Mouse (Mus musculus) embryonic facial prominence, embryonic 11.5 days (tissue): ENCODE measurements at regions not wholly inside any gene's neighbourhood (a gene's known extent, or its start where the extent isn't known, plus 50 kb on each side); places are given as distances from the start of the nearest gene placed in this dataset.

Experiments used
- ATAC-seq: fragments of 200-750 bp; cut with Nextera tagmentation; replicated peaks from 2 replicates; pipeline ENCODE4 v1.8.0; 2017; ENCODE audit warnings: low read depth; ENCODE audit not compliant: insufficient number of reproducible peaks, low FRiP score, low TSS enrichment
- DNase-seq: peaks from one replicate; pipeline ENCODE4 v3.0.0-alpha.2; 2015; ENCODE audit warnings: low spot score
- H3K27ac ChIP-seq: fragments of 300-500 bp; sonication (generic); replicated peaks from 2 replicates; pipeline ENCODE4 v1.5.1; 2014; ENCODE audit warnings: mild to moderate bottlenecking, low read depth, low read length, control low read depth
- H3K27me3 ChIP-seq: fragments of 300-500 bp; sonication (generic); 2 replicates; pipeline ENCODE4 v1.6.1; 2014; ENCODE audit warnings: mild to moderate bottlenecking, low read length, moderate library complexity, mixed read lengths; ENCODE audit not compliant: control insufficient read depth, insufficient read depth
- H3K36me3 ChIP-seq: fragments of 300-500 bp; sonication (generic); replicated peaks from 2 replicates; pipeline ENCODE4 v1.6.1; 2014; ENCODE audit warnings: low read depth, mild to moderate bottlenecking, low read length, moderate library complexity, mixed read lengths; ENCODE audit not compliant: control insufficient read depth, insufficient read depth
- H3K4me1 ChIP-seq: fragments of 300-500 bp; sonication (generic); 2 replicates; pipeline ENCODE4 v1.6.1; 2014; ENCODE audit warnings: low read length, mixed read lengths; ENCODE audit not compliant: control insufficient read depth, insufficient read depth
- H3K4me2 ChIP-seq: fragments of 300-500 bp; sonication (generic); 2 replicates; pipeline ENCODE4 v1.6.1; 2014; ENCODE audit warnings: low read depth, mild to moderate bottlenecking, control low read depth, low read length, moderate library complexity
- H3K4me3 ChIP-seq: fragments of 300-500 bp; sonication (generic); 2 replicates; pipeline ENCODE4 v1.5.1; 2014; ENCODE audit warnings: low read depth, low read length, control low read depth
- H3K9ac ChIP-seq: fragments of 300-500 bp; sonication (generic); replicated peaks from 2 replicates; pipeline ENCODE4 v1.6.1; 2014; ENCODE audit warnings: mild to moderate bottlenecking, control low read depth, low read length
- H3K9me3 ChIP-seq: fragments of 300-500 bp; sonication (generic); replicated peaks from 2 replicates; pipeline ENCODE4 v1.6.1; 2016; ENCODE audit warnings: mild to moderate bottlenecking, low read length, inconsistent platforms, mixed read lengths; ENCODE audit not compliant: control insufficient read depth
- WGBS: fragments of 180-500 bp; shearing (Covaris S2); extraction: QIAGEN DNeasy Blood & Tissue Kit; methylation state at CpG from one replicate; pipeline ENCODE4 v1.1.7; 2014; 5-methylcytosine and 5-hydroxymethylcytosine counted together

GRCm38 (mm10) chr1:137827379-137827778 is 348.1 kb downstream of the Ptprc start:
- Histone ChIP-seq H3K9ac (no peak overlapping the region), H3K27ac (no peak overlapping the region), H3K4me1 (no peaks in the 10 kb centered on the region), H3K27me3 (no peaks in the 10 kb centered on the region), H3K36me3 (no peaks in the 10 kb centered on the region), H3K4me3 (no peak overlapping the region), H3K9me3 (no peaks in the 10 kb centered on the region), H3K4me2 (no peak overlapping the region)
- ATAC-seq: no peak
- 92% methylated on average over 4 of the region's 4 CpGs for WGBS
- DNase-seq: no peak

- no peak overlapping the region for H3K4me2 ChIP-seq
- H3K9me3 ChIP-seq: no peaks in the 10 kb centered on the region
- no peak overlapping the region for H3K27ac ChIP-seq
- ATAC-seq (no peak), DNase-seq (no peak)
- H3K4me3 ChIP-seq: no peak overlapping the region
- WGBS: 86% methylated on average over 4 of the region's 4 CpGs
- H3K27me3 ChIP-seq: no peaks in the 10 kb centered on the region
- H3K36me3 ChIP-seq: no peaks in the 10 kb centered on the region
- no peaks in the 10 kb centered on the region for H3K4me1 ChIP-seq
- no peak overlapping the region for H3K9ac ChIP-seq
These were observed 360.1 kb downstream of the Ptprc start for GRCm38 (mm10) chr1:137815401-137815888.

GRCm38 (mm10) chr1:137814556-137814955 is 361.0 kb downstream of the Ptprc start:
- Histone ChIP-seq H3K4me1 (no peaks in the 10 kb centered on the region), H3K4me2 (no peak overlapping the region), H3K4me3 (no peak overlapping the region), H3K9me3 (no peaks in the 10 kb centered on the region), H3K27me3 (no peaks in the 10 kb centered on the region), H3K9ac (no peak overlapping the region), H3K36me3 (no peaks in the 10 kb centered on the region), H3K27ac (no peak overlapping the region)
- DNase-seq (no peak), ATAC-seq (no peak)
- 87% methylated on average over 2 of the region's 2 CpGs for WGBS

- Histone ChIP-seq H3K4me2 (no peak overlapping the region), H3K4me3 (no peak overlapping the region), H3K9ac (no peak overlapping the region), H3K27ac (no peak overlapping the region), H3K9me3 (no peaks in the 10 kb centered on the region), H3K27me3 (no peaks in the 10 kb centered on the region), H3K36me3 (no peaks in the 10 kb centered on the region), H3K4me1 (no peaks in the 10 kb centered on the region)
- ATAC-seq (no peak), DNase-seq (no peak)
- WGBS: 67% methylated on average over 1 of the region's 1 CpGs
These were observed 361.8 kb downstream of the Ptprc start for GRCm38 (mm10) chr1:137813716-137814115.

GRCm38 (mm10) chr1:137811981-137812380 is 363.5 kb downstream of the Ptprc start:
- no peak for DNase-seq
- no peaks in the 10 kb centered on the region for H3K36me3 ChIP-seq
- H3K9ac ChIP-seq: no peak overlapping the region
- no peak overlapping the region for H3K27ac ChIP-seq
- no peak overlapping the region for H3K4me3 ChIP-seq
- no peaks in the 10 kb centered on the region for H3K4me1 ChIP-seq
- WGBS: 85% methylated on average over 4 of the region's 4 CpGs
- no peak overlapping the region for H3K4me2 ChIP-seq
- ATAC-seq: no peak
- H3K9me3 ChIP-seq: no peaks in the 10 kb centered on the region
- H3K27me3 ChIP-seq: no peaks in the 10 kb centered on the region

GRCm38 (mm10) chr1:137806742-137807141 is 368.8 kb downstream of the Ptprc start:
- Histone ChIP-seq H3K9ac (no peak overlapping the region), H3K27ac (no peak overlapping the region), H3K4me2 (no peak overlapping the region), H3K4me3 (no peak overlapping the region), H3K4me1 (no peaks in the 10 kb centered on the region), H3K36me3 (no peaks in the 10 kb centered on the region), H3K9me3 (no peaks in the 10 kb centered on the region), H3K27me3 (no peaks in the 10 kb centered on the region)
- ATAC-seq: no peak
- no peak for DNase-seq
- 65% methylated on average over 8 of the region's 8 CpGs for WGBS

GRCm38 (mm10) chr1:137806252-137806651 is 369.3 kb downstream of the Ptprc start:
- no peak overlapping the region for H3K4me2 ChIP-seq
- H3K27ac ChIP-seq: no peak overlapping the region
- no peaks in the 10 kb centered on the region for H3K4me1 ChIP-seq
- H3K4me3 ChIP-seq: no peak overlapping the region
- H3K36me3 ChIP-seq: no peaks in the 10 kb centered on the region
- H3K27me3 ChIP-seq: no peaks in the 10 kb centered on the region
- 86% methylated on average over 8 of the region's 8 CpGs for WGBS
- ATAC-seq (no peak), DNase-seq (no peak)
- H3K9ac ChIP-seq: no peak overlapping the region
- no peaks in the 10 kb centered on the region for H3K9me3 ChIP-seq

GRCm38 (mm10) chr1:137802119-137802518 is 373.4 kb downstream of the Ptprc start:
- Histone ChIP-seq H3K36me3 (no peaks in the 10 kb centered on the region), H3K27me3 (no peaks in the 10 kb centered on the region), H3K9ac (no peak overlapping the region), H3K27ac (no peak overlapping the region), H3K4me2 (no peak overlapping the region), H3K4me1 (no peaks in the 10 kb centered on the region), H3K4me3 (no peak overlapping the region), H3K9me3 (no peaks in the 10 kb centered on the region)
- WGBS: 77% methylated on average over 4 of the region's 4 CpGs
- ATAC-seq (no peak), DNase-seq (no peak)
